Mouse (Mus musculus) CH12.LX (cell line): Measurements from ENCODE around the gene Efna4. TPM values are rescaled to one million over a fixed set of nuclear protein-coding genes. Genes with fewer than 3 reads are reported as not detected.

Experiments
- DNase-seq: peaks from one replicate; pipeline ENCODE4 v3.0.0-alpha.2; 2013; ENCODE audit errors: extremely low read depth
- H3K27ac ChIP-seq: 2 replicates; pipeline ENCODE4 v1.5.1; 2012; ENCODE audit warnings: low read depth, mild to moderate bottlenecking, control low read depth, moderate library complexity; ENCODE audit not compliant: insufficient read depth
- H3K27me3 ChIP-seq: replicated peaks from 2 replicates; pipeline ENCODE3; 2012; ENCODE audit warnings: inconsistent platforms
- H3K36me3 ChIP-seq, 2 experiments: replicated peaks in 1 of 2; 2 replicates each; pipeline versions ENCODE3 to v1.6.1; 2012; ENCODE audit warnings: inconsistent platforms in 1 of 2, low read length in 1 of 2, mild to moderate bottlenecking in 1 of 2, mixed read lengths in 1 of 2, moderate library complexity in 1 of 2; ENCODE audit not compliant: control insufficient read depth in 1 of 2, insufficient read depth in 1 of 2
- H3K4me1 ChIP-seq, 2 experiments: 2 replicates each; pipeline ENCODE4 v1.6.1; 2012; ENCODE audit warnings: inconsistent platforms in 1 of 2, moderate library complexity in 1 of 2; ENCODE audit not compliant: insufficient read depth in 2 of 2, control insufficient read depth in 1 of 2
- H3K4me2 ChIP-seq: 2 replicates; pipeline ENCODE4 v1.6.1; 2012; ENCODE audit warnings: low read depth, mild to moderate bottlenecking, control low read depth; ENCODE audit not compliant: poor library complexity, insufficient read depth, severe bottlenecking
- H3K4me3 ChIP-seq, 3 experiments: fragments of 150-350 bp in 1 of 3; sonication (generic) in 1 of 3; replicated peaks in 1 of 3; 2 replicates each; pipeline versions ENCODE3 to v1.5.1; 2011 to 2012; ENCODE audit warnings: low read depth in 2 of 3, low read length in 2 of 3, mild to moderate bottlenecking in 2 of 3, moderate library complexity in 2 of 3, control low read depth in 1 of 3, improper control_type of control experiment in 1 of 3, inconsistent platforms in 1 of 3, mixed read lengths in 1 of 3; ENCODE audit not compliant: poor library complexity in 1 of 3
- H3K79me2 ChIP-seq: replicated peaks from 2 replicates; pipeline ENCODE4 v1.6.1; 2012; ENCODE audit warnings: mild to moderate bottlenecking, moderate library complexity; ENCODE audit not compliant: control insufficient read depth, poor library complexity, insufficient read depth, severe bottlenecking; ENCODE audit errors: extremely low read depth
- H3K9ac ChIP-seq: 2 replicates; pipeline ENCODE4 v1.6.1; 2012; ENCODE audit warnings: low read depth, mild to moderate bottlenecking, control low read depth, moderate library complexity; ENCODE audit not compliant: insufficient read depth
- H3K9me3 ChIP-seq: replicated peaks from 2 replicates; pipeline ENCODE3; 2012; ENCODE audit warnings: low read length, inconsistent platforms, mixed read lengths
- BHLHE40 ChIP-seq: IDR thresholded peaks from 2 replicates; pipeline ENCODE4 v1.6.1; 2011; ENCODE audit warnings: mild to moderate bottlenecking, low read depth, low read length, improper control_type of control experiment
- CHD1 ChIP-seq: IDR thresholded peaks from 2 replicates; pipeline ENCODE4 v1.6.1; 2012; ENCODE audit warnings: low read depth, low read length, improper control_type of control experiment, inconsistent platforms
- CHD2 ChIP-seq: IDR thresholded peaks from 2 replicates; pipeline ENCODE4 v1.6.1; 2011; ENCODE audit warnings: low read length, improper control_type of control experiment
- CTCF ChIP-seq, 2 experiments: IDR thresholded peaks in 1 of 2; conservative IDR thresholded peaks in 1 of 2; 2 replicates each; pipeline ENCODE4 v1.5.1; 2011 to 2012; ENCODE audit warnings: low read depth in 2 of 2, low read length in 2 of 2, improper control_type of control experiment in 1 of 2, inconsistent platforms in 1 of 2, mild to moderate bottlenecking in 1 of 2, moderate library complexity in 1 of 2
- E2F4 ChIP-seq: IDR thresholded peaks from 2 replicates; pipeline ENCODE4 v1.6.1; 2011; ENCODE audit warnings: low read depth, low read length, improper control_type of control experiment; ENCODE audit not compliant: insufficient replicate concordance
- ELF1 ChIP-seq: IDR thresholded peaks from 2 replicates; pipeline ENCODE4 v1.6.1; 2014; ENCODE audit warnings: low read depth, mild to moderate bottlenecking, inconsistent platforms, low read length, improper control_type of control experiment
- GABPA ChIP-seq: IDR thresholded peaks from 2 replicates; pipeline ENCODE4 v1.6.1; 2012; ENCODE audit warnings: low read depth, low read length, improper control_type of control experiment, inconsistent platforms; ENCODE audit not compliant: insufficient replicate concordance
- HCFC1 ChIP-seq: IDR thresholded peaks from 2 replicates; pipeline ENCODE4 v1.6.1; 2012; ENCODE audit warnings: low read depth, mild to moderate bottlenecking, inconsistent platforms, low read length, improper control_type of control experiment
- IRF4 ChIP-seq: IDR thresholded peaks from 2 replicates; pipeline ENCODE4 v1.6.1; 2014; ENCODE audit warnings: low read depth, mild to moderate bottlenecking, inconsistent platforms, low read length, improper control_type of control experiment
- JUND ChIP-seq: conservative IDR thresholded peaks from 2 replicates; pipeline ENCODE4 v1.6.1; 2011; ENCODE audit warnings: low read depth, low read length, improper control_type of control experiment
- KAT2A ChIP-seq: IDR thresholded peaks from 2 replicates; pipeline ENCODE4 v1.6.1; 2012; ENCODE audit warnings: low read length, improper control_type of control experiment, inconsistent platforms; ENCODE audit not compliant: insufficient replicate concordance
- MAX ChIP-seq: IDR thresholded peaks from 2 replicates; pipeline ENCODE4 v1.6.1; 2011; ENCODE audit warnings: low read length, improper control_type of control experiment
- MAZ ChIP-seq: IDR thresholded peaks from 2 replicates; pipeline ENCODE4 v1.6.1; 2012; ENCODE audit warnings: low read depth, mild to moderate bottlenecking, inconsistent platforms, low read length, improper control_type of control experiment, moderate library complexity
- MEF2A ChIP-seq: IDR thresholded peaks from 2 replicates; pipeline ENCODE4 v1.6.1; 2014; ENCODE audit warnings: low read depth, mild to moderate bottlenecking, inconsistent platforms, low read length, improper control_type of control experiment, borderline replicate concordance
- MXI1 ChIP-seq: IDR thresholded peaks from 2 replicates; pipeline ENCODE4 v1.6.1; 2011; ENCODE audit warnings: mild to moderate bottlenecking, low read depth, low read length, improper control_type of control experiment
- MYC ChIP-seq: IDR thresholded peaks from 2 replicates; pipeline ENCODE4 v1.6.1; 2011; ENCODE audit warnings: low read depth, mild to moderate bottlenecking, improper control_type of control experiment, low read length
- NELFE ChIP-seq: IDR thresholded peaks from 2 replicates; pipeline ENCODE4 v1.6.1; 2011; ENCODE audit warnings: low read depth, low read length, improper control_type of control experiment
- NRF1 ChIP-seq: IDR thresholded peaks from 2 replicates; pipeline ENCODE4 v1.6.1; 2014; ENCODE audit warnings: low read depth, mild to moderate bottlenecking, inconsistent platforms, low read length, improper control_type of control experiment, moderate library complexity
- PAX5 ChIP-seq: IDR thresholded peaks from 2 replicates; pipeline ENCODE4 v1.6.1; 2012; ENCODE audit warnings: low read length, inconsistent platforms, mixed read lengths
- POLR2A ChIP-seq: IDR thresholded peaks from 2 replicates; pipeline ENCODE4 v1.6.1; 2011; ENCODE audit warnings: low read depth, mild to moderate bottlenecking, improper control_type of control experiment, low read length
- POLR2AphosphoS2 ChIP-seq: IDR thresholded peaks from 2 replicates; pipeline ENCODE4 v1.6.1; 2011; ENCODE audit warnings: low read depth, low read length, improper control_type of control experiment
- SIN3A ChIP-seq: IDR thresholded peaks from 2 replicates; pipeline ENCODE4 v1.6.1; 2012; ENCODE audit warnings: low read length, improper control_type of control experiment, inconsistent platforms
- TBP ChIP-seq: conservative IDR thresholded peaks from 2 replicates; pipeline ENCODE4 v1.6.1; 2011; ENCODE audit warnings: low read depth, low read length, improper control_type of control experiment
- TCF12 ChIP-seq: IDR thresholded peaks from 2 replicates; pipeline ENCODE4 v1.6.1; 2014; ENCODE audit warnings: low read depth, mild to moderate bottlenecking, inconsistent platforms, low read length, improper control_type of control experiment
- UBTF ChIP-seq: IDR thresholded peaks from 2 replicates; pipeline ENCODE4 v1.6.1; 2012; ENCODE audit warnings: low read depth, mild to moderate bottlenecking, inconsistent platforms, low read length, improper control_type of control experiment, moderate library complexity
- USF1 ChIP-seq: IDR thresholded peaks from 2 replicates; pipeline ENCODE4 v1.6.1; 2014; ENCODE audit warnings: low read depth, mild to moderate bottlenecking, inconsistent platforms, low read length, improper control_type of control experiment
- ZC3H11A ChIP-seq: IDR thresholded peaks from 2 replicates; pipeline ENCODE4 v1.6.1; 2012; ENCODE audit warnings: low read depth, mild to moderate bottlenecking, inconsistent platforms, low read length, improper control_type of control experiment
- ZKSCAN1 ChIP-seq: IDR thresholded peaks from 2 replicates; pipeline ENCODE4 v1.6.1; 2012; ENCODE audit warnings: low read depth, inconsistent platforms, low read length, improper control_type of control experiment, borderline replicate concordance
- ZMIZ1 ChIP-seq: IDR thresholded peaks from 2 replicates; pipeline ENCODE4 v1.6.1; 2012; ENCODE audit warnings: low read depth, mild to moderate bottlenecking, inconsistent platforms, low read length, improper control_type of control experiment
- ZNF384 ChIP-seq: IDR thresholded peaks from 2 replicates; pipeline ENCODE4 v1.6.1; 2012; ENCODE audit warnings: low read depth, low read length, improper control_type of control experiment, inconsistent platforms
- dilution Hi-C: fragments of 300-500 bp; cut with MboI; formaldehyde crosslinking; loops from 2 replicates; pipeline ENCODE4 v1.14.3; 2020; ENCODE audit warnings: low sequenced_read_pairs; ENCODE audit not compliant: extremely low pct_unique_long_range_greater_than_20kb, extremely low pct_ligation_motif_present
- in situ Hi-C: fragments of 300-500 bp; cut with MboI; formaldehyde crosslinking; loops from 3 replicates; pipeline ENCODE4 v1.14.3; 2019; ENCODE audit warnings: low sequenced_read_pairs, low pct_ligation_motif_present, low pct_unique_long_range_greater_than_20kb, mixed read lengths
- polyA plus RNA-seq: library from polyadenylated mRNA; unstranded; fragments of >175 nt; gene quantifications from 2 replicates; pipeline ENCODE4 v1.2.1, GENCODE M21; 2012; ENCODE audit warnings: low read depth; ENCODE audit not compliant: insufficient read length
- total RNA-seq, 2 experiments: library from RNA; depleted of rRNA; stranded (reverse); fragments of 300-350 nt in 1 of 2; fragments of >200 nt in 1 of 2; gene quantifications; 2 replicates each; pipeline ENCODE4 v1.2.3; 2012 to 2014

Gene Efna4
- total and polyA plus RNA-seq, 3 experiments, result 1.1 to 2.6 (median 1.1) TPM

- dilution Hi-C loops, result no loop called here
- peaks cover 12 to 53% of the 10 kb centered on the region in 2 experiments for H3K4me1 ChIP-seq
- in situ Hi-C loops, result no loop called here
These were observed 13.4 kb upstream of the Efna4 start for GRCm38 (mm10) chr3:89351271-89351670.

GRCm38 (mm10) chr3:89349869-89350501, 12.2 kb upstream of the Efna4 start, which contains the start of gene Adam15:
TSS of gene Adam15 (minus strand) at chr3:89349996.
- H3K4me1 ChIP-seq, result peaks cover 3 to 41% of the 10 kb centered on the region in 2 experiments; a peak in 3 of 4 replicates
- peak within 1 kb of the TSS; percentile 63 to 74 (median 67) for H3K4me3 ChIP-seq
- H3K27me3 ChIP-seq, result no peaks in the 10 kb centered on the region
- DNase-seq, result peak; percentile 68
- H3K79me2 ChIP-seq, result no peaks in the 10 kb centered on the region
- H3K9ac ChIP-seq, result peak within 1 kb of the TSS; percentile 42; the same call in 1 of the 2 replicates
- in situ Hi-C loops, result loop anchor here (5.0 to 25.0 kb wide), 3 partner anchors 137 to 412 kb away; partner anchors contain the start of genes Chrnb2 and Ube2q1
- peak within 1 kb of the TSS; percentile 75 for H3K4me2 ChIP-seq
- H3K9me3 ChIP-seq, result no peaks in the 10 kb centered on the region
- dilution Hi-C loops, result no loop called here
- peaks cover 3 to 25% of the 10 kb centered on the region in 2 experiments for H3K36me3 ChIP-seq
- no peak within 1 kb of the TSS for H3K27ac ChIP-seq
- TF ChIP-seq MAZ, result 0 out of 2 replicates have a peak, but pooled peaks have one; percentile 44
- peak; percentile 25; the same call in 1 of the 2 replicates for TF ChIP-seq IRF4
- TF ChIP-seq KAT2A, result no peak
- TF ChIP-seq E2F4, result no peak
- TF ChIP-seq ELF1, result peak; percentile 64; the same call in 1 of the 2 replicates
- TF ChIP-seq MYC, result 0 out of 2 replicates have a peak, but pooled peaks have one; percentile 27
- peak; percentile 52 for TF ChIP-seq HCFC1
- no peak for TF ChIP-seq UBTF
- peak; percentile 63; the same call in 1 of the 2 replicates for TF ChIP-seq ZMIZ1
- TF ChIP-seq CTCF (conservative IDR thresholded peaks at IDR 0.05 in 1 of 2, IDR thresholded peaks at IDR 0.05 in 1 of 2; ENCODE audit: low read depth in 2 of 2, low read length in 2 of 2), result no peak
- peak; percentile 78 for TF ChIP-seq MAX
- TF ChIP-seq POLR2A, result peak; percentile 78
- TF ChIP-seq POLR2AphosphoS2, result 0 out of 2 replicates have a peak, but pooled peaks have one; percentile 35
- no peak for TF ChIP-seq TBP
- TF ChIP-seq ZKSCAN1, result no peak
- no peak for TF ChIP-seq JUND
- TF ChIP-seq ZC3H11A, result no peak
- TF ChIP-seq CHD2, result no peak
- no peak for TF ChIP-seq PAX5
- no peak for TF ChIP-seq ZNF384
- peak; percentile 67 for TF ChIP-seq NRF1
- TF ChIP-seq NELFE, result peak; percentile 78
- TF ChIP-seq USF1, result no peak
- TF ChIP-seq TCF12, result 0 out of 2 replicates have a peak, but pooled peaks have one; percentile 23
- no peak for TF ChIP-seq BHLHE40
- 0 out of 2 replicates have a peak, but pooled peaks have one; percentile 44 for TF ChIP-seq MXI1
- no peak for TF ChIP-seq CHD1
- peak; percentile 61 for TF ChIP-seq SIN3A

More at GRCm38 (mm10) chr3:89351271-89351670, 13.4 kb upstream of the Efna4 start:
- TF ChIP-seq JUND (no peak), IRF4 (no peak), NELFE (no peak), PAX5 (no peak), TBP (no peak), ZC3H11A (no peak), MEF2A (no peak), NRF1 (no peak), ZKSCAN1 (no peak), SIN3A (no peak), GABPA (no peak), ELF1 (no peak)
- Histone ChIP-seq H3K4me3 (no peak overlapping the region), H3K79me2 (no peaks in the 10 kb centered on the region), H3K4me2 (no peak overlapping the region), H3K27me3 (peaks cover 2% of the 10 kb centered on the region), H3K36me3 (peaks cover 0 to 14% of the 10 kb centered on the region in 2 experiments), H3K9ac (no peak overlapping the region), H3K27ac (no peak overlapping the region), H3K9me3 (no peaks in the 10 kb centered on the region)
- no peak for DNase-seq
